Mouse (Mus musculus): ENCODE data around the gene Mst1. TPM values are rescaled to one million over a fixed set of nuclear protein-coding genes. Genes with fewer than 3 reads are reported as not detected.

Mst1 gene
- polyA plus RNA-seq, 1 experiment from 2014 or later: 1.8 TPM

DNA sequence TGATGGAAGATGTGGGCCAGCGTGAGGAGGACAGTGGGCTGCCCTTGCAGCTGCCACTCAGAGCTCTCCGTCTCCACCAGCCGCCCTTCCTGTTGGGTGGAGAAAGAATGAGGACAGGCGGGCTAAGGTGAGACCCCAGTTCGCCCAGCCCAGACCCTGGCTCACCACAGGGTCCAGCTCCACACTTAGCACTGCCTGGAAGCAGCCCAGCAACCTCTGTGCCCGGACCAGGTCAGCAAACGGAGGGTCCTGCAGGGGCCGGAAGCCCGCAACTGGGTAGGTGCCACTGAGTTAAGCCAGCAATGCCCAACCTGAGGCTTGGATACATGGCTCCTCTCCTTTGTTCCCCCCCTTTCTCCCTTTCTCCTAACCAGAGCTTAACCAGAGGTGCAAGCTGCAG lies 11.2 kb upstream of the Mst1 start:
- H3K4me3 ChIP-seq (ENCODE audit: low read length): no peak overlapping the region
- H3K4me2 ChIP-seq (ENCODE audit: low read depth, low read length): no peak overlapping the region
- peaks cover 4% of the 10 kb centered on the region; the same call in 1 of the 2 replicates for H3K36me3 ChIP-seq (ENCODE audit: control insufficient read depth, insufficient read depth, low read length)
- H3K27ac ChIP-seq (ENCODE audit: low read length): no peak overlapping the region
- WGBS: 90% methylated on average over 9 of the region's 9 CpGs
- H3K9ac ChIP-seq (ENCODE audit: low read depth, low read length): no peak overlapping the region
- no peaks in the 10 kb centered on the region for H3K27me3 ChIP-seq (replicated peaks; ENCODE audit: control insufficient read depth, insufficient read depth, low read length)
- peaks cover 5% of the 10 kb centered on the region; the same call in 1 of the 2 replicates for H3K4me1 ChIP-seq (ENCODE audit: control insufficient read depth, insufficient read depth, low read length)
- H3K9me3 ChIP-seq (ENCODE audit: control insufficient read depth, low read length): no peaks in the 10 kb centered on the region
- ATAC-seq: no peak

GRCm38 (mm10) chr9:108069529-108069928 lies 10.7 kb upstream of the Mst1 start:
- Histone ChIP-seq H3K9me3 (ENCODE audit: control insufficient read depth, low read length) (no peaks in the 10 kb centered on the region), H3K4me1 (ENCODE audit: control insufficient read depth, insufficient read depth, low read length) (peaks cover 5% of the 10 kb centered on the region; the same call in 1 of the 2 replicates), H3K27me3 (replicated peaks; ENCODE audit: control insufficient read depth, insufficient read depth, low read length) (no peaks in the 10 kb centered on the region), H3K36me3 (ENCODE audit: control insufficient read depth, insufficient read depth, low read length) (peaks cover 4% of the 10 kb centered on the region; the same call in 1 of the 2 replicates), H3K4me3 (ENCODE audit: low read length) (no peak overlapping the region), H3K9ac (ENCODE audit: low read depth, low read length) (no peak overlapping the region), H3K4me2 (ENCODE audit: low read depth, low read length) (no peak overlapping the region), H3K27ac (ENCODE audit: low read length) (no peak overlapping the region)
- ATAC-seq: no peak
- 91% methylated on average over 7 of the region's 7 CpGs for WGBS

- H3K4me1 ChIP-seq (ENCODE audit: control insufficient read depth, insufficient read depth, low read length): peaks cover 5% of the 10 kb centered on the region; the same call in 1 of the 2 replicates
- H3K4me3 ChIP-seq (ENCODE audit: low read length): no peak overlapping the region
- ATAC-seq: peak; percentile 49; the same call in 1 of the 2 replicates
- H3K36me3 ChIP-seq (ENCODE audit: control insufficient read depth, insufficient read depth, low read length): peaks cover 4% of the 10 kb centered on the region; the same call in 1 of the 2 replicates
- H3K9ac ChIP-seq (ENCODE audit: low read depth, low read length): no peak overlapping the region
- H3K9me3 ChIP-seq (ENCODE audit: control insufficient read depth, low read length): no peaks in the 10 kb centered on the region
- 71% methylated on average over 4 of the region's 4 CpGs for WGBS
- H3K27ac ChIP-seq (ENCODE audit: low read length): no peak overlapping the region
- no peaks in the 10 kb centered on the region for H3K27me3 ChIP-seq (replicated peaks; ENCODE audit: control insufficient read depth, insufficient read depth, low read length)
- H3K4me2 ChIP-seq (ENCODE audit: low read depth, low read length): no peak overlapping the region
Observed at GRCm38 (mm10) chr9:108071801-108072200, 8.4 kb upstream of the Mst1 start.

- no peaks in the 10 kb centered on the region for H3K27me3 ChIP-seq (replicated peaks; ENCODE audit: control insufficient read depth, insufficient read depth, low read length)
- H3K36me3 ChIP-seq (ENCODE audit: control insufficient read depth, insufficient read depth, low read length): peaks cover 4% of the 10 kb centered on the region; the same call in 1 of the 2 replicates
- no peak overlapping the region for H3K27ac ChIP-seq (ENCODE audit: low read length)
- no peaks in the 10 kb centered on the region for H3K9me3 ChIP-seq (ENCODE audit: control insufficient read depth, low read length)
- no peak overlapping the region for H3K4me3 ChIP-seq (ENCODE audit: low read length)
- no peak overlapping the region for H3K9ac ChIP-seq (ENCODE audit: low read depth, low read length)
- H3K4me1 ChIP-seq (ENCODE audit: control insufficient read depth, insufficient read depth, low read length): peaks cover 5% of the 10 kb centered on the region; the same call in 1 of the 2 replicates
- no peak for ATAC-seq
- no peak overlapping the region for H3K4me2 ChIP-seq (ENCODE audit: low read depth, low read length)
- WGBS: 60% methylated on average over 9 of the region's 9 CpGs
Observed at GRCm38 (mm10) chr9:108072481-108072924, 7.7 kb upstream of the Mst1 start.

GRCm38 (mm10) chr9:108073141-108073930 lies 6.9 kb upstream of the Mst1 start:
- no peaks in the 10 kb centered on the region for H3K9me3 ChIP-seq (ENCODE audit: control insufficient read depth, low read length)
- peaks cover 10% of the 10 kb centered on the region for H3K4me1 ChIP-seq (ENCODE audit: control insufficient read depth, insufficient read depth, low read length)
- H3K27me3 ChIP-seq (replicated peaks; ENCODE audit: control insufficient read depth, insufficient read depth, low read length): no peaks in the 10 kb centered on the region
- H3K4me3 ChIP-seq (ENCODE audit: low read length): no peak overlapping the region
- no peak overlapping the region for H3K4me2 ChIP-seq (ENCODE audit: low read depth, low read length)
- H3K36me3 ChIP-seq (ENCODE audit: control insufficient read depth, insufficient read depth, low read length): peaks cover 4% of the 10 kb centered on the region; the same call in 1 of the 2 replicates
- WGBS: 59% methylated on average over 7 of the region's 7 CpGs
- ATAC-seq: no peak
- H3K9ac ChIP-seq (ENCODE audit: low read depth, low read length): 0 out of 2 replicates have a peak overlapping the region, but pooled peaks have one; percentile 39
- no peak overlapping the region for H3K27ac ChIP-seq (ENCODE audit: low read length)

- peaks cover 13% of the 10 kb centered on the region; the same call in 1 of the 2 replicates for H3K36me3 ChIP-seq (ENCODE audit: control insufficient read depth, insufficient read depth, low read length)
- WGBS: 3% methylated on average over 19 of the region's 19 CpGs
- no peak for ATAC-seq
- peaks cover 19% of the 10 kb centered on the region for H3K4me1 ChIP-seq (ENCODE audit: control insufficient read depth, insufficient read depth, low read length)
- peak overlapping the region; percentile 40 for H3K4me2 ChIP-seq (ENCODE audit: low read depth, low read length)
- peak overlapping the region; percentile 50 for H3K9ac ChIP-seq (ENCODE audit: low read depth, low read length)
- no peaks in the 10 kb centered on the region for H3K9me3 ChIP-seq (ENCODE audit: control insufficient read depth, low read length)
- H3K27me3 ChIP-seq (replicated peaks; ENCODE audit: control insufficient read depth, insufficient read depth, low read length): peaks cover 17% of the 10 kb centered on the region; the same call in 1 of the 2 replicates
- peak overlapping the region; percentile 21 for H3K4me3 ChIP-seq (ENCODE audit: low read length)
- no peak overlapping the region for H3K27ac ChIP-seq (ENCODE audit: low read length)
Observed at GRCm38 (mm10) chr9:108082549-108082948, 2.3 kb downstream of the Mst1 start.

DNA sequence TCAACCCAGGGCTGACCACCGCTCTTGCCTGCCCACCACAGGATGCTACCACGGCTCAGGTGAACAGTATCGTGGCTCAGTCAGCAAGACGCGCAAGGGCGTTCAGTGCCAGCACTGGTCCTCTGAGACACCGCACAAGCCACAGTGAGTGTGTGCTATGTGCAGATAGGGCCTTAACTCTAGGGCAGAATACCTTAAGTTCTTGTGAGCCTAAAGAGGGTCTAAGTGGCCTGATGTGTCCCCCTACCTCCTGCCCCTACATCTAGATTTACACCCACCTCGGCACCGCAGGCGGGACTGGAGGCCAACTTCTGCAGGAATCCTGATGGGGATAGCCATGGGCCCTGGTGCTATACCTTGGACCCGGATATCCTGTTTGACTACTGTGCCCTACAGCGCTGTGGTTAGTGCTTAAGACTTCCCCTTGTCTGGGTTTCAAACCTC lies 2.8 kb downstream of the Mst1 start, which contains the start of gene Rnf123:
Gene Rnf123 (minus strand): TSS at position 359 of the 444 bp plus-strand sequence.
- peak within 1 kb of the TSS; percentile 50 for H3K9ac ChIP-seq (ENCODE audit: low read depth, low read length)
- peak within 1 kb of the TSS; percentile 21 for H3K4me3 ChIP-seq (ENCODE audit: low read length)
- H3K27ac ChIP-seq (ENCODE audit: low read length): no peak within 1 kb of the TSS
- no peaks in the 10 kb centered on the region for H3K9me3 ChIP-seq (ENCODE audit: control insufficient read depth, low read length)
- H3K4me1 ChIP-seq (ENCODE audit: control insufficient read depth, insufficient read depth, low read length): peaks cover 15% of the 10 kb centered on the region
- 26% methylated on average over 12 of the region's 12 CpGs for WGBS
- peak within 1 kb of the TSS; percentile 40 for H3K4me2 ChIP-seq (ENCODE audit: low read depth, low read length)
- peaks cover 13% of the 10 kb centered on the region; the same call in 1 of the 2 replicates for H3K36me3 ChIP-seq (ENCODE audit: control insufficient read depth, insufficient read depth, low read length)
- ATAC-seq: peak; percentile 22; the same call in 1 of the 2 replicates
- H3K27me3 ChIP-seq (replicated peaks; ENCODE audit: control insufficient read depth, insufficient read depth, low read length): peaks cover 17% of the 10 kb centered on the region; the same call in 1 of the 2 replicates

- Histone ChIP-seq H3K4me2 (ENCODE audit: low read depth, low read length) (no peak overlapping the region), H3K27ac (ENCODE audit: low read length) (no peak overlapping the region), H3K27me3 (replicated peaks; ENCODE audit: control insufficient read depth, insufficient read depth, low read length) (peaks cover 17% of the 10 kb centered on the region; the same call in 1 of the 2 replicates), H3K9me3 (ENCODE audit: control insufficient read depth, low read length) (no peaks in the 10 kb centered on the region), H3K36me3 (ENCODE audit: control insufficient read depth, insufficient read depth, low read length) (peaks cover 18% of the 10 kb centered on the region; the same call in 1 of the 2 replicates), H3K9ac (ENCODE audit: low read depth, low read length) (no peak overlapping the region), H3K4me3 (ENCODE audit: low read length) (no peak overlapping the region), H3K4me1 (ENCODE audit: control insufficient read depth, insufficient read depth, low read length) (peaks cover 9% of the 10 kb centered on the region; the same call in 1 of the 2 replicates)
- 64% methylated on average over 6 of the region's 6 CpGs for WGBS
- 0 out of 2 replicates have a peak, but pooled peaks have one; percentile 1 for ATAC-seq
Observed at GRCm38 (mm10) chr9:108083561-108083960, 3.3 kb downstream of the Mst1 start.

DNA sequence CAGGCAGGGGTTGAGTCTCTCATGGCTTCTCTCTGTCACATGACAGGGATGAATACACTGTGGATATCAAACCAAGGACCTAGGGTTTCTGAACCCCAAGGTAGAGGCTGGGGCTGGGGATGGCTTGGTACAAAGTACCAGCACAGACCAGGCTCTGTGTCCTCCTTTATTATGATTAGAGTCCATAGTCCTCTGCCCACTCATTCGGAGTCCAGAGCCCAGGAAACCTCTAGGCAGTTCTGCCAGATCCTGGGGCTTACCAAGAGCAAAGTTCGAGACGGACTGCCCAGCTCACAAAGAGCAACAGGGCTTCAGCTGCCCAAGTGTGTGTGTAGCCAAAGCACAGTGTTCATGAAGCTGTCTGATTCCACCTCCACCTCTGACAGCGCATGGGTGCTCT lies 5.0 kb downstream of the Mst1 start:
- Histone ChIP-seq H3K9ac (ENCODE audit: low read depth, low read length) (no peak overlapping the region), H3K4me1 (ENCODE audit: control insufficient read depth, insufficient read depth, low read length) (peaks cover 9% of the 10 kb centered on the region; the same call in 1 of the 2 replicates), H3K9me3 (ENCODE audit: control insufficient read depth, low read length) (no peaks in the 10 kb centered on the region), H3K27me3 (replicated peaks; ENCODE audit: control insufficient read depth, insufficient read depth, low read length) (peaks cover 17% of the 10 kb centered on the region; the same call in 1 of the 2 replicates), H3K27ac (ENCODE audit: low read length) (peak overlapping the region; percentile 26; the same call in 1 of the 2 replicates), H3K4me2 (ENCODE audit: low read depth, low read length) (no peak overlapping the region), H3K36me3 (ENCODE audit: control insufficient read depth, insufficient read depth, low read length) (peaks cover 27% of the 10 kb centered on the region; the same call in 1 of the 2 replicates), H3K4me3 (ENCODE audit: low read length) (no peak overlapping the region)
- ATAC-seq: peak; percentile 27
- WGBS: 85% methylated on average over 4 of the region's 4 CpGs
